8 mouse cellular contexts compared by ENCODE assay signal in the genomic region with DNA sequence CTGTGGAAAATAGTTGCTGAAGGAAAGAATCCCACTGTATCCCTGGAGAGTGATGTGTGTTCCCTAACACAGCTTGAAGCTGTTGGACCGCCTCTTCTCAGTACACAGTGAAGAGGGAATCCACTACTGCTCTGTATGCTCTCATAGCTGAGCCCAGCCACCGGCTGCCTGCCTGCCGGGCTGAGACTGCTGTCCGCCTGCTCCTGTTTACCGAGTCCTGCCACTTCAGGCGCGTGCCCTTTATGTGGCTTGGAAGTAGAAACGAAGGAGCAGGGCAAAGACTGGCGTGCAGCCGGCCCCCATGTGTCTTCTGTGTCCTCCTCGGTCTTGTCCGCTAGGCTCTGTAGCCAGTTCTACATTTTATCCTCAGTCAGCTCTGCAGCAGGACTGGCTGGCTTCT. TPM values are rescaled to one million over a fixed set of nuclear protein-coding genes. Genes with fewer than 3 reads are reported as not detected.
DNase-seq lines count a peak whose midpoint lies in the region; ATAC-seq lines count a peak whose summit lies in the region.

No protein-coding gene starts in this region.

- no peak overlapping the region for H3K9ac ChIP-seq in forebrain, embryonic 16.5 days (replicated peaks; ENCODE audit: low read depth, low read length)
- no peak overlapping the region for H3K9ac ChIP-seq in intestine, embryonic 15.5 days
- H3K9ac ChIP-seq in stomach, embryonic 14.5 days (replicated peaks; ENCODE audit: low read depth, low read length) = no peak overlapping the region

- H3K27me3 ChIP-seq in forebrain, embryonic 16.5 days (replicated peaks; ENCODE audit: control insufficient read depth, insufficient read depth, low read length) = no peaks in the 10 kb centered on the region
- no peaks in the 10 kb centered on the region for H3K27me3 ChIP-seq in intestine, embryonic 15.5 days (replicated peaks)
- no peaks in the 10 kb centered on the region for H3K27me3 ChIP-seq in stomach, embryonic 14.5 days (ENCODE audit: control insufficient read depth, insufficient read depth, low read length)

- no peak overlapping the region for H3K4me3 ChIP-seq in forebrain, embryonic 16.5 days (replicated peaks; ENCODE audit: low read length)
- no peak overlapping the region for H3K4me3 ChIP-seq in intestine, embryonic 15.5 days (replicated peaks)
- no peak overlapping the region for H3K4me3 ChIP-seq in stomach, embryonic 14.5 days (ENCODE audit: low read depth, low read length)

- no peak overlapping the region for H3K27ac ChIP-seq in forebrain, embryonic 16.5 days (ENCODE audit: low read length)
- H3K27ac ChIP-seq in intestine, embryonic 15.5 days = no peak overlapping the region
- H3K27ac ChIP-seq in stomach, embryonic 14.5 days (ENCODE audit: low read length) = no peak overlapping the region

- no peak overlapping the region for H3K4me2 ChIP-seq in forebrain, embryonic 16.5 days (ENCODE audit: low read length)
- 0 out of 2 replicates have a peak overlapping the region, but pooled peaks have one; percentile 19 for H3K4me2 ChIP-seq in intestine, embryonic 15.5 days (replicated peaks)
- no peak overlapping the region for H3K4me2 ChIP-seq in stomach, embryonic 14.5 days (replicated peaks; ENCODE audit: low read depth, low read length)

- 36% methylated on average over 12 of the region's 12 CpGs for WGBS in forebrain, embryonic 16.5 days
- WGBS in intestine, embryonic 15.5 days = 42% methylated on average over 12 of the region's 12 CpGs
- 37% methylated on average over 12 of the region's 12 CpGs for WGBS in stomach, embryonic 14.5 days

- no peaks in the 10 kb centered on the region for H3K9me3 ChIP-seq in forebrain, embryonic 16.5 days (ENCODE audit: control insufficient read depth, low read length)
- no peaks in the 10 kb centered on the region for H3K9me3 ChIP-seq in intestine, embryonic 15.5 days
- H3K9me3 ChIP-seq in stomach, embryonic 14.5 days (ENCODE audit: control insufficient read depth, low read depth, low read length) = no peaks in the 10 kb centered on the region

- peaks cover 15% of the 10 kb centered on the region for H3K4me1 ChIP-seq in forebrain, embryonic 16.5 days (replicated peaks; ENCODE audit: control insufficient read depth, insufficient read depth, low read length)
- H3K4me1 ChIP-seq in intestine, embryonic 15.5 days (replicated peaks) = peaks cover 4% of the 10 kb centered on the region
- H3K4me1 ChIP-seq in stomach, embryonic 14.5 days (ENCODE audit: control insufficient read depth, insufficient read depth, low read length) = peaks cover 3% of the 10 kb centered on the region; the same call in 1 of the 2 replicates

- ATAC-seq in forebrain, embryonic 16.5 days = peak; percentile 57
- ATAC-seq in intestine, embryonic 15.5 days = peak; percentile 62
- peak; percentile 71; the same call in 1 of the 2 replicates for ATAC-seq in stomach, embryonic 14.5 days (ENCODE audit: insufficient number of reproducible peaks, insufficient read depth, low FRiP score, low read depth)

- no peaks in the 10 kb centered on the region for H3K36me3 ChIP-seq in forebrain, embryonic 16.5 days (ENCODE audit: control insufficient read depth, insufficient read depth)
- H3K36me3 ChIP-seq in intestine, embryonic 15.5 days = no peaks in the 10 kb centered on the region
- H3K36me3 ChIP-seq in stomach, embryonic 14.5 days (ENCODE audit: control insufficient read depth, insufficient read depth, low read length) = no peaks in the 10 kb centered on the region

- peak; percentile 9 to 26 for DNase-seq in lung, adult 18-20 months
- DNase-seq in lung, postnatal 25 days (ENCODE audit: low spot score) = no peak
- no peak for DNase-seq in frontal cortex, postnatal 36 days (ENCODE audit: low spot score in 2 of 2)
- DNase-seq in thymus, adult 18-20 months = no peak
- no peak for DNase-seq in spleen, adult 12 weeks (ENCODE audit: low spot score)

RNA-seq across cellular contexts. Expression of a gene that starts 34.5 kb away (rescaled TPM):
- polyA plus RNA-seq in forebrain, embryonic 16.5 days (2015; fragmentation: Nextera tagmentation; extraction: Ambion mirVana) = 44.7 and 49.2 TPM in 2 replicates
- polyA plus RNA-seq in intestine, embryonic 15.5 days (2015; fragmentation: Nextera tagmentation; extraction: Ambion mirVana) = 83.2 and 84.5 TPM in 2 replicates
- 97.1 and 98.9 TPM in 2 replicates for polyA plus RNA-seq in stomach, embryonic 14.5 days (2014; fragmentation: Nextera tagmentation; extraction: Ambion mirVana)

Comparison
In these comparisons a context has a peak if more than half of its experiments do, and no peak if none do; other contexts are left out.
1. DNase-seq: peak in lung, adult 18-20 months (2 of 2); none in lung, postnatal 25 days (single experiment), frontal cortex, postnatal 36 days (0 of 2), thymus, adult 18-20 months (0 of 2) and spleen, adult 12 weeks (single experiment).
2. Peak in every context shown above with its lines, with median percentiles within 50 percentile points of each other: ATAC-seq.